Mouse (Mus musculus) heart, embryonic 16.5 days (tissue): ENCODE measurements around the gene Uaca. TPM values are rescaled to one million over a fixed set of nuclear protein-coding genes. Genes with fewer than 3 reads are reported as not detected.

Experiments used
- ATAC-seq: fragments of 200-750 bp; cut with Nextera tagmentation; replicated peaks from 2 replicates; pipeline ENCODE4 v1.8.0; 2017; ENCODE audit warnings: moderate number of reproducible peaks; ENCODE audit not compliant: insufficient read depth, low FRiP score; ENCODE audit errors: extremely low read depth
- H3K27ac ChIP-seq: fragments of 300-500 bp; sonication (generic); 2 replicates; pipeline ENCODE4 v1.5.1; 2014; ENCODE audit warnings: mild to moderate bottlenecking, low read length, control low read depth, moderate library complexity
- H3K27me3 ChIP-seq: fragments of 300-500 bp; sonication (generic); 2 replicates; pipeline ENCODE4 v1.6.1; 2014; ENCODE audit warnings: low read length, mixed read lengths; ENCODE audit not compliant: control insufficient read depth, insufficient read depth
- H3K36me3 ChIP-seq: fragments of 300-500 bp; sonication (generic); 2 replicates; pipeline ENCODE4 v1.6.1; 2014; ENCODE audit not compliant: control insufficient read depth, insufficient read depth
- H3K4me1 ChIP-seq: fragments of 300-500 bp; sonication (generic); 2 replicates; pipeline ENCODE4 v1.6.1; 2014; ENCODE audit warnings: low read length, mixed read lengths; ENCODE audit not compliant: control insufficient read depth, insufficient read depth
- H3K4me2 ChIP-seq: fragments of 300-500 bp; sonication (generic); 2 replicates; pipeline ENCODE4 v1.6.1; 2014; ENCODE audit warnings: low read depth, mild to moderate bottlenecking, control low read depth, low read length
- H3K4me3 ChIP-seq: fragments of 300-500 bp; sonication (generic); 2 replicates; pipeline ENCODE4 v1.5.1; 2014; ENCODE audit warnings: mild to moderate bottlenecking, control low read depth, low read length
- H3K9ac ChIP-seq: fragments of 300-500 bp; sonication (generic); 2 replicates; pipeline ENCODE4 v1.6.1; 2014; ENCODE audit warnings: low read length, control low read depth
- H3K9me3 ChIP-seq: fragments of 300-500 bp; sonication (generic); replicated peaks from 2 replicates; pipeline ENCODE4 v1.6.1; 2016; ENCODE audit warnings: low read length; ENCODE audit not compliant: control insufficient read depth
- WGBS: fragments of 180-500 bp; shearing (Covaris S2); extraction: QIAGEN DNeasy Blood & Tissue Kit; methylation state at CpG from one replicate; pipeline ENCODE4 v1.1.7; 2014; 5-methylcytosine and 5-hydroxymethylcytosine counted together
- polyA plus RNA-seq: library from polyadenylated mRNA; unstranded; fragments of >200 nt; fragmentation: Nextera tagmentation; extraction: Ambion mirVana; gene quantifications from 2 replicates; pipeline ENCODE4 v1.2.1, GENCODE M21; 2015

Uaca gene
- polyA plus RNA-seq, 1 experiment from 2014 or later = 29.6 TPM

DNA sequence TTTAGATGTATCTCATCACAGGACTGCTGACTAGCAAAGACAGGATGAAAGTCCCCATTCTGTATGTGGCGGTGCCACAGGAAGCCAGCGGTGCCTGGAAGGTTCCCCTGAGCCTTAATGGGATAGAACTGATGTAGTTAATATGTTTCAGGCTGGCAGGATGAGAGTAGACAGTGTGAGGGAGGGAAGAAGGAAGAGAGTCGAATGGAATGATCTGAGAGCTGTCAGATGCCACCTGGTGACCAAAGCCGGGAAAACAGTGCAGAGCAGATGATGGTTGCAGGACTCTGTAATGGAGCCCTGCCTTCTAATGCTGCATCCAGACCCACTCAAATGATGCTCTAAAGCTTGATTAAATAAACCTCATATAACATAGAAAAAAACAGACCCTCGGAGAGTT is 63.5 kb downstream of the Uaca start:
- no peak overlapping the region; the same call in 1 of the 2 replicates for H3K27ac ChIP-seq
- H3K9ac ChIP-seq = peak overlapping the region; percentile 13; the same call in 1 of the 2 replicates
- WGBS = 23% methylated on average over 5 of the region's 5 CpGs
- no peaks in the 10 kb centered on the region for H3K9me3 ChIP-seq
- no peak overlapping the region for H3K4me2 ChIP-seq
- ATAC-seq = peak; percentile 57; the same call in 1 of the 2 replicates
- peaks cover 18% of the 10 kb centered on the region for H3K36me3 ChIP-seq
- H3K4me1 ChIP-seq = peaks cover 5% of the 10 kb centered on the region
- no peak overlapping the region for H3K4me3 ChIP-seq
- no peaks in the 10 kb centered on the region for H3K27me3 ChIP-seq

DNA sequence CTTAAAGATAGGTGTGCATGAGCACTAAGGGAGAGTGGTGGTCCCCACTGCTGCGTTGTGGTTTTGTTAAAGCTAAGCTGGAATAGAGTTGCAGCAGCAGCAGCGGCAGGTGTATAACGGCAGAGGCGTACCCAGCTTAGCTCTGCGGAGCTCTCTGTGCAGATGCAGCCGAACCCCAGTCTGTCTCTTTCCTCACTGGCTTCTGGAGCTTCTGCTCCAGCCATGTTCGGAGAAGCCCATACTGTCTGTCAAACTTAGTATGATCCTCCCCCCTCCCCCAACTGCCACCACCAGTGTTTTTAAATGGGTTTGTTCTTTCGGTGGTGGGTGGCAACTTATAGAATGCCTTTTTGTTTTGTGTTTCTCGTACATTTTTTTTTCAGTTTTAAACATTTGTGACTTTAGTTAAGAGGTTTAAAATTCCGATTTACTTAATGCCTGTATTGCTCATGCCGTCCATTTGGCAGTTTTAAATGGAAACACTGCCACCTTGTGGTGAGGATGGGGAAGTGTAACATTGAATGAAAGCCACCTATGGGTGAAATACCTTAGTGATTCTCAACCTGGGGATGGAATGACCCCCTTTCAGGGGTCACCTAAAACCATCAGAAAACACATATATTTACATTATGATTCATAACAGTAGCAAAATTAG is 64.1 kb downstream of the Uaca start:
- Histone ChIP-seq H3K36me3 (peaks cover 23% of the 10 kb centered on the region), H3K9ac (no peak overlapping the region), H3K9me3 (no peaks in the 10 kb centered on the region), H3K27me3 (no peaks in the 10 kb centered on the region), H3K4me2 (peak overlapping the region; percentile 54), H3K4me1 (peaks cover 5% of the 10 kb centered on the region), H3K27ac (peak overlapping the region; percentile 29; the same call in 1 of the 2 replicates), H3K4me3 (peak overlapping the region; percentile 15)
- ATAC-seq = no peak
- WGBS = 39% methylated on average over 11 of the region's 11 CpGs

DNA sequence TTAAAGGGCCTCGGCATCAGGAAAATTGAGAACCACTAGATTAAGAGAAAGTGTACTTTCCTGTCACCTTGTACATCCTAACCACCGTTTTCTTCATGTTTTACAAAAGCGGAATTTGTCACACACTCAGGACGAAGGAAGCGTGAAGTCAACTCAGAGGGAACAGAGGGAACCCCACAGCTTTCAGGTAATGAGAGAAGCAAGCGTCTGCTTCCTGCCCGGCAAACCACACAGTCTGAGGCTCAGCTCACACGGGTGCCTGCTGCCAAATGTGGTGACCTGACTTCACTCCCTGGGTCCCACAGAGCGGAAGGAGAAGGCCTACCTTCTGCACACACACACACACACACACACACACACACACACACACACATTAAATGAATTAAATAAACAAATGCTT is 64.7 kb downstream of the Uaca start:
- peaks cover 28% of the 10 kb centered on the region for H3K36me3 ChIP-seq
- no peaks in the 10 kb centered on the region for H3K9me3 ChIP-seq
- H3K4me3 ChIP-seq = no peak overlapping the region
- H3K27me3 ChIP-seq = no peaks in the 10 kb centered on the region
- H3K27ac ChIP-seq = no peak overlapping the region
- no peak overlapping the region for H3K4me2 ChIP-seq
- peaks cover 5% of the 10 kb centered on the region for H3K4me1 ChIP-seq
- 70% methylated on average over 9 of the region's 9 CpGs for WGBS
- no peak overlapping the region for H3K9ac ChIP-seq
- no peak for ATAC-seq

DNA sequence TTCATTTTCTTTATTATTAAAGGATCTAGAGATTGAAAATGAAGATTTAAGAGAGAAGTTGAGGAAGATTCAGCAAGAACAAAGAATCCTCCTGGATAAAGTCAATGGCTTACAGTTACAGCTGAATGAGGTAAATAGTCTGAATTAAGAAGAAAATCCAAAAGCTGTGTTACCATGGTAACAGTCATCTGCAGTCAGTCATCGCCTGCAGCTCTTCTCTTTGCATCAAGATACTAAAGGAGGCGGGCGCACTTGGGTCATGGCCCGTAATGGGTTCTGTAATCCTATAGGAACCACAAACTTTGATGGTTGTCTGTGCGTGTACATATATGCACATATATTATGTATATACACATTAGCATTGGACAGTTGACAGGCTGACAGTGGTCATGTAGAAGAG is 66.7 kb downstream of the Uaca start:
- Histone ChIP-seq H3K9ac (no peak overlapping the region), H3K36me3 (peaks cover 22% of the 10 kb centered on the region), H3K9me3 (no peaks in the 10 kb centered on the region), H3K4me2 (no peak overlapping the region), H3K4me3 (no peak overlapping the region), H3K27ac (no peak overlapping the region), H3K27me3 (no peaks in the 10 kb centered on the region), H3K4me1 (peaks cover 5% of the 10 kb centered on the region)
- no peak for ATAC-seq
- 91% methylated on average over 5 of the region's 5 CpGs for WGBS

DNA sequence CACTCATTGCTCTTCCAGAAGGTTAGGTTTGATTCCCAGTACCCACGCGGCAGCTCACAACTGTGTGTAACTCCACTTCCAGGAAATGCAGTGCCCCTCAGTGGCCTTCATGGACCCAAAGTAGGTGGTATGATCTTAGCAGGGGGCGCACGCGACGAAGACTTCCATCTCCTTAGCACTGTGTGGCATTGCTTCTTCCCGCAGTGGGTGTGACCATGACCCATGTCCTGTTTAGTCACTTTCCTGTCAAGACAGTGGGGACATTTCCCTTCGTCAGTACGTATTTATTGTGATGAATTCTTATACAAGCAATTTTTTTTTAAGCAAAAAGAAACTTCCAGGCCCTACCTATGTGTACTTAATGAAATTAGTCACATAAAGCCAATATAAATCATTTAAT is 70.3 kb downstream of the Uaca start:
- Histone ChIP-seq H3K27me3 (no peaks in the 10 kb centered on the region), H3K4me2 (no peak overlapping the region), H3K9ac (no peak overlapping the region), H3K4me1 (no peaks in the 10 kb centered on the region), H3K36me3 (peaks cover 21% of the 10 kb centered on the region), H3K9me3 (no peaks in the 10 kb centered on the region), H3K27ac (no peak overlapping the region), H3K4me3 (no peak overlapping the region)
- ATAC-seq = no peak; the same call in 1 of the 2 replicates
- WGBS = 82% methylated on average over 9 of the region's 9 CpGs

DNA sequence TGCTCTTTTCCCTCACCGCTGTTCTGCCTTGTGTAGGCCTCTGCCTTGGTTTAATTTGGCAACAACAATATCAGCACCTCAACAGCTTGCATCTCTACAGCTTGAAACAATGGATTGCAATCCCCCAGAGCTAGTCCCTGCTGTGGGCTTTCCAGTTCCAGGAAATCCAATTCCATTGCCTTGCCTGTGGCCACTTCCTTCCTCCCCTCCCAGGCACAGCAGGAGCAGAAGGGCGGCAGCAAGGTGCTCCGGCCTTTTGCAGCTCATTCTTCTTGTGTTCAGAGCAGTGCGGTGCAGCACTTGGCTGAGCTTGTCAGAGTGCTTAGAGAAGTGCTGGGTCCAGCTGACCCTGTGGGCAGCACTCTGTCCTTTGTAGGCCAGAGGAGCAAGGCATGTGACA is 71.5 kb downstream of the Uaca start:
- Histone ChIP-seq H3K4me2 (no peak overlapping the region), H3K9ac (no peak overlapping the region)
- 53% methylated on average over 4 of the region's 4 CpGs for WGBS

DNA sequence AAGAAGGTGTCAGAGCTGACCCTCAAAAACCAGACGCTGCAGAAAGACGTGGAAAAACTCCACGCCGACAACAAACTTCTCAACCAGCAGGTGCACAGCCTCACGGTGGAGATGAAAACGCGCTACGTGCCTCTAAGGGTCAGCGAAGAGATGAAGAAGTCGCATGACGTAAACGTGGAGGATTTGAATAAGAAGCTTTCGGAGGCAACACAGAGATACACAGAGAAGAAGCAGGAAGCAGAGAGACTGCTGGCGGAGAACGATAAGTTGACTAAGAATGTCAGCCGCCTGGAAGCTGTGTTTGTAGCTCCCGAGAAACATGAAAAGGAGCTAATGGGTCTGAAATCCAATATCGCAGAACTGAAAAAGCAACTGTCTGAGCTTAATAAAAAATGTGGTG is 76.1 kb downstream of the Uaca start:
- Histone ChIP-seq H3K9me3 (no peaks in the 10 kb centered on the region), H3K36me3 (peaks cover 29% of the 10 kb centered on the region), H3K27me3 (no peaks in the 10 kb centered on the region), H3K4me2 (no peak overlapping the region), H3K4me1 (no peaks in the 10 kb centered on the region), H3K9ac (no peak overlapping the region), H3K27ac (no peak overlapping the region), H3K4me3 (no peak overlapping the region)
- no peak for ATAC-seq
- 85% methylated on average over 18 of the region's 18 CpGs for WGBS

More for the DNA sequence above, 71.5 kb downstream of the Uaca start:
- peak; percentile 55; the same call in 1 of the 2 replicates for ATAC-seq
- Histone ChIP-seq H3K36me3 (peaks cover 27% of the 10 kb centered on the region), H3K27ac (peak overlapping the region; percentile 72), H3K27me3 (no peaks in the 10 kb centered on the region), H3K9me3 (no peaks in the 10 kb centered on the region), H3K4me1 (no peaks in the 10 kb centered on the region), H3K4me3 (no peak overlapping the region)

DNA sequence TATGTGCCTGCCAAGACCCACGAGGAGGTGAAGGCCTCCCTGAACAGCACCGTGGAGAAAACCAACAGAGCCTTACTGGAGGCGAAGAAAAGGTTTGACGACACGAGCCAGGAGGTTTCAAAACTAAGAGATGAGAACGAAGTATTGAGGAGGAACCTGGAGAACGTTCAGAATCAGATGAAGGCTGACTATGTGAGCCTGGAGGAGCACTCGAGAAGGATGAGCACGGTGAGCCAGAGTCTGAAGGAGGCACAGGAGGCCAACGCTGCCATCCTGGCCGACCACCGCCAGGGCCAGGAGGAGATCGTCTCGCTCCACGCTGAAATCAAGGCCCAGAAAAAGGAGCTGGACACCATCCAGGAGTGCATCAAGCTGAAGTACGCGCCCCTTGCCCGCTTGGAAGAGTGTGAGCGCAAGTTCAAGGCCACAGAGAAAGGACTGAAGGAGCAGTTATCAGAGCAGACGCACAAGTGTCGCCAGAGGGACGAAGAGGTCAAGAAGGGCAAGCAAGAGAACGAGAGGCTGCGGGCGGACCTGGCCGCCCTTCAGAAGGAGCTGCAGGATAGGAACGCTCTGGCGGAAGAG is 76.7 kb downstream of the Uaca start:
- H3K4me2 ChIP-seq = no peak overlapping the region
- ATAC-seq = no peak
- H3K9me3 ChIP-seq = no peaks in the 10 kb centered on the region
- 76% methylated on average over 28 of the region's 28 CpGs for WGBS
- H3K4me3 ChIP-seq = no peak overlapping the region
- H3K36me3 ChIP-seq = peaks cover 31% of the 10 kb centered on the region
- H3K4me1 ChIP-seq = no peaks in the 10 kb centered on the region
- no peak overlapping the region for H3K27ac ChIP-seq
- no peaks in the 10 kb centered on the region for H3K27me3 ChIP-seq
- H3K9ac ChIP-seq = no peak overlapping the region

DNA sequence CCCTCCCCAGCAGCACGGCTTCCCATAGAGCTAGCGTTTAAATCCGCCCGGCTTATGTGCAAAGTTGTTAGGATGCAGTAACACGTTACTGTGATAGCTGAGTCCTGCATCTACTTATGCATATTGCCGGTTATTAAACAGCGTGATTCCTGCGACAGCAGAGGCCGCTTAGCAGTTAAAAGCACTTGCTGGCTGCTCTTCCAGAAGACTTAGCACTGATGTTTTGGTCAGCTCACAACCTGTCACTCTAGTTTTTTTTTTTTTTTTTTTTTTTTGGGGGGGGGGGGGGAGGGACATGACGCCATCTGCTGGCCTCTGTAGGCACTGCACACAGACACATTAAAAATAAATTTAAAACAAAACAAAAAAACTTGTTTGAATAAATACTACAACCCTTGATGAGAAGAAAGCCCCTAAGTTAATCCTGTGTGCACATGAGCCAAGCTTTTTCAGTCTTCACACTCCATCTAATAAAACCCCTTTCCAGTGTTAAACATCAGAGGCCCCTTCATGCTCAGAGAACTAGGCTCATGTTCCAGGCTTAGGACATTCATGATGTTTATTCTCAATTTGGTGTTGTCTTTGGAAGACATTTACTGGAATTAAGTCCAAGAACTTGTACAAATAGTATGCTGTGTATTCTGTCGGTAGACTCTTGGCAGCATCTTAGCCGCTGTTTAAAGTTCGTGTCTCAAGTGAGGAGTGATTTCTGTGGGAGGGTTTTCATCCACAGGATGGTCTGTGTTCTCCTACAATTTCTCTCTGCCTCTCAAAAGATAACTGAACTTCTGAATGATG is 79.1 kb downstream of the Uaca start:
- Histone ChIP-seq H3K4me1 (no peaks in the 10 kb centered on the region), H3K4me3 (no peak overlapping the region), H3K9ac (no peak overlapping the region), H3K36me3 (peaks cover 41% of the 10 kb centered on the region), H3K4me2 (no peak overlapping the region), H3K27ac (no peak overlapping the region), H3K9me3 (no peaks in the 10 kb centered on the region), H3K27me3 (no peaks in the 10 kb centered on the region)
- 78% methylated on average over 13 of the region's 13 CpGs for WGBS
- ATAC-seq = no peak
